Mouse (Mus musculus) stomach, postnatal 0 days (tissue): Measurements from ENCODE around the gene Sptbn1. TPM values are rescaled to one million over a fixed set of nuclear protein-coding genes. Genes with fewer than 3 reads are reported as not detected.

Experiments
- ATAC-seq: fragments of 200-750 bp; cut with Nextera tagmentation; 2 replicates; pipeline ENCODE4 v1.8.0; 2017; ENCODE audit not compliant: low FRiP score, low TSS enrichment
- DNase-seq: peaks from one replicate; pipeline ENCODE4 v3.0.0-alpha.2; 2016; ENCODE audit warnings: low spot score
- H3K27ac ChIP-seq: fragments of 300-500 bp; sonication (generic); replicated peaks from 2 replicates; pipeline ENCODE4 v1.5.1; 2014; ENCODE audit warnings: mild to moderate bottlenecking, control low read depth
- H3K27me3 ChIP-seq: fragments of 300-500 bp; sonication (generic); 2 replicates; pipeline ENCODE4 v1.6.1; 2014; ENCODE audit warnings: low read length; ENCODE audit not compliant: control insufficient read depth, insufficient read depth
- H3K36me3 ChIP-seq: fragments of 300-500 bp; sonication (generic); 2 replicates; pipeline ENCODE4 v1.6.1; 2014; ENCODE audit warnings: low read length, mixed read lengths; ENCODE audit not compliant: control insufficient read depth, insufficient read depth
- H3K4me1 ChIP-seq: fragments of 300-500 bp; sonication (generic); replicated peaks from 2 replicates; pipeline ENCODE4 v1.6.1; 2014; ENCODE audit warnings: antibody characterized with exemption; ENCODE audit not compliant: control insufficient read depth, insufficient read depth
- H3K4me2 ChIP-seq: fragments of 300-500 bp; sonication (generic); replicated peaks from 2 replicates; pipeline ENCODE4 v1.6.1; 2014; ENCODE audit warnings: low read depth, mild to moderate bottlenecking, control low read depth, moderate library complexity
- H3K4me3 ChIP-seq: fragments of 300-500 bp; sonication (generic); 2 replicates; pipeline ENCODE4 v1.5.1; 2014; ENCODE audit warnings: low read depth, low read length, control low read depth
- H3K9ac ChIP-seq: fragments of 300-500 bp; sonication (generic); 2 replicates; pipeline ENCODE4 v1.6.1; 2014; ENCODE audit warnings: mild to moderate bottlenecking, low read length, control low read depth, mixed read lengths
- H3K9me3 ChIP-seq: fragments of 300-500 bp; sonication (generic); 2 replicates; pipeline ENCODE4 v1.6.1; 2016; ENCODE audit warnings: low read length; ENCODE audit not compliant: control insufficient read depth
- CTCF ChIP-seq: IDR thresholded peaks from 2 replicates; pipeline ENCODE4 v1.5.1; 2016; ENCODE audit warnings: antibody characterized with exemption, low read depth, mild to moderate bottlenecking, moderate library complexity
- EP300 ChIP-seq: optimal IDR thresholded peaks from 2 replicates; pipeline ENCODE3; 2016; ENCODE audit warnings: antibody characterized with exemption
- WGBS: fragments of 180-500 bp; shearing (Covaris S2); extraction: QIAGEN DNeasy Blood & Tissue Kit; methylation state at CpG from one replicate; pipeline ENCODE4 v1.1.7; 2014; 5-methylcytosine and 5-hydroxymethylcytosine counted together
- polyA plus RNA-seq: library from polyadenylated mRNA; unstranded; fragments of >200 nt; fragmentation: Nextera tagmentation; extraction: Ambion mirVana; gene quantifications from 2 replicates; pipeline ENCODE4 v1.2.1, GENCODE M21; 2015

Gene Sptbn1
- polyA plus RNA-seq, 1 experiment from 2014 or later, result 57.2 TPM

- Histone ChIP-seq H3K4me2 (no peak overlapping the region), H3K9me3 (no peaks in the 10 kb centered on the region), H3K4me3 (no peak overlapping the region), H3K27me3 (no peaks in the 10 kb centered on the region), H3K9ac (no peak overlapping the region), H3K27ac (peak overlapping the region; percentile 18; the same call in 1 of the 2 replicates), H3K36me3 (no peaks in the 10 kb centered on the region), H3K4me1 (peaks cover 2% of the 10 kb centered on the region)
- WGBS, result 72% methylated on average over 3 of the region's 3 CpGs
- TF ChIP-seq CTCF, result no peak
- no peak for TF ChIP-seq EP300
- DNase-seq, result no peak
- no peak for ATAC-seq
Observed at GRCm38 (mm10) chr11:30231336-30231735, 36.6 kb downstream of the Sptbn1 start.

- Histone ChIP-seq H3K9me3 (no peaks in the 10 kb centered on the region), H3K9ac (no peak overlapping the region), H3K27me3 (no peaks in the 10 kb centered on the region), H3K27ac (no peak overlapping the region; the same call in 1 of the 2 replicates), H3K4me1 (peaks cover 2% of the 10 kb centered on the region), H3K4me2 (no peak overlapping the region), H3K4me3 (no peak overlapping the region), H3K36me3 (no peaks in the 10 kb centered on the region)
- DNase-seq (no peak), ATAC-seq (no peak)
- WGBS, result 60% methylated on average over 4 of the region's 4 CpGs
- TF ChIP-seq CTCF, result no peak
- no peak for TF ChIP-seq EP300
Observed at GRCm38 (mm10) chr11:30230330-30230771, 37.6 kb downstream of the Sptbn1 start.

GRCm38 (mm10) chr11:30226756-30227155, 41.2 kb downstream of the Sptbn1 start:
- ATAC-seq, result no peak
- H3K4me2 ChIP-seq, result no peak overlapping the region
- 74% methylated on average over 2 of the region's 2 CpGs for WGBS

GRCm38 (mm10) chr11:30224599-30224998, 43.4 kb downstream of the Sptbn1 start:
- H3K36me3 ChIP-seq, result no peaks in the 10 kb centered on the region
- no peaks in the 10 kb centered on the region for H3K9me3 ChIP-seq
- DNase-seq, result no peak
- H3K27ac ChIP-seq, result no peak overlapping the region
- H3K4me3 ChIP-seq, result no peak overlapping the region
- H3K9ac ChIP-seq, result no peak overlapping the region
- no peaks in the 10 kb centered on the region for H3K4me1 ChIP-seq
- no peaks in the 10 kb centered on the region for H3K27me3 ChIP-seq
- TF ChIP-seq CTCF (no peak), EP300 (no peak)
- no peak overlapping the region for H3K4me2 ChIP-seq
- ATAC-seq, result no peak

More at GRCm38 (mm10) chr11:30226756-30227155, 41.2 kb downstream of the Sptbn1 start:
- TF ChIP-seq CTCF, result no peak
- no peak for TF ChIP-seq EP300
- no peak for DNase-seq
- H3K9ac ChIP-seq, result no peak overlapping the region
- no peak overlapping the region for H3K27ac ChIP-seq
- H3K9me3 ChIP-seq, result no peaks in the 10 kb centered on the region
- H3K4me1 ChIP-seq, result peaks cover 2% of the 10 kb centered on the region
- H3K36me3 ChIP-seq, result no peaks in the 10 kb centered on the region
- no peak overlapping the region for H3K4me3 ChIP-seq
- H3K27me3 ChIP-seq, result no peaks in the 10 kb centered on the region

- Histone ChIP-seq H3K9me3 (no peaks in the 10 kb centered on the region), H3K4me1 (no peaks in the 10 kb centered on the region), H3K36me3 (no peaks in the 10 kb centered on the region), H3K27ac (no peak overlapping the region), H3K4me2 (no peak overlapping the region), H3K27me3 (no peaks in the 10 kb centered on the region), H3K9ac (no peak overlapping the region), H3K4me3 (no peak overlapping the region)
- ATAC-seq, result peak; percentile 80; the same call in 1 of the 2 replicates
- TF ChIP-seq CTCF (peak; percentile 77), EP300 (no peak)
- DNase-seq, result peak; percentile 38
- WGBS, result 31% methylated on average over 2 of the region's 2 CpGs
Observed at GRCm38 (mm10) chr11:30222636-30223035, 45.3 kb downstream of the Sptbn1 start.

GRCm38 (mm10) chr11:30221043-30221442, 46.9 kb downstream of the Sptbn1 start:
- no peak overlapping the region for H3K27ac ChIP-seq
- no peaks in the 10 kb centered on the region for H3K9me3 ChIP-seq
- TF ChIP-seq EP300 (no peak), CTCF (no peak)
- 83% methylated on average over 5 of the region's 5 CpGs for WGBS
- no peaks in the 10 kb centered on the region for H3K4me1 ChIP-seq
- no peak overlapping the region for H3K9ac ChIP-seq
- no peaks in the 10 kb centered on the region for H3K27me3 ChIP-seq
- no peak for DNase-seq
- H3K4me2 ChIP-seq, result no peak overlapping the region
- no peak for ATAC-seq
- no peak overlapping the region for H3K4me3 ChIP-seq
- no peaks in the 10 kb centered on the region for H3K36me3 ChIP-seq
